Mouse (Mus musculus): ENCODE measurements around the gene Grm1.
"Not testable (repeated sequence)": the region's sequence is repeated elsewhere in the genome, so short reads cannot be mapped to it uniquely, and the experiment has no call there.

The Grm1 gene

GRCm38 (mm10) chr10:11081611-11082398, at the start of gene Grm1:
TSS of gene Grm1 (minus strand) at chr10:11082356.
- DNase-seq (ENCODE audit: low spot score): peak; percentile 20

GRCm38 (mm10) chr10:11121781-11122180, 39.6 kb upstream of the Grm1 start:
- DNase-seq (ENCODE audit: low spot score): no peak

- DNase-seq (ENCODE audit: low spot score): no peak
Measured at GRCm38 (mm10) chr10:11098475-11099044, 16.4 kb upstream of the Grm1 start.

- no peak for DNase-seq (ENCODE audit: low spot score)
Measured at GRCm38 (mm10) chr10:11086348-11086747, 4.2 kb upstream of the Grm1 start.

GRCm38 (mm10) chr10:11080725-11081610, 1.2 kb downstream of the Grm1 start:
- DNase-seq (ENCODE audit: low spot score): no peak

GRCm38 (mm10) chr10:11080013-11080724, 2.0 kb downstream of the Grm1 start:
- no peak for DNase-seq (ENCODE audit: low spot score)

- DNase-seq (ENCODE audit: low spot score): no peak
Measured at GRCm38 (mm10) chr10:11079506-11079905, 2.6 kb downstream of the Grm1 start.

- DNase-seq (ENCODE audit: low spot score): no peak
Measured at GRCm38 (mm10) chr10:11065136-11065535, 17.0 kb downstream of the Grm1 start.

- no peak for DNase-seq (ENCODE audit: low spot score)
Measured at GRCm38 (mm10) chr10:11061318-11062071, 20.7 kb downstream of the Grm1 start.

GRCm38 (mm10) chr10:11049361-11049760, 32.8 kb downstream of the Grm1 start:
- no peak for DNase-seq (ENCODE audit: low spot score)

GRCm38 (mm10) chr10:11045421-11045820, 36.7 kb downstream of the Grm1 start:
- not testable (repeated sequence) for DNase-seq (ENCODE audit: low spot score)

- no peak for DNase-seq (ENCODE audit: low spot score)
Measured at GRCm38 (mm10) chr10:11044455-11045106, 37.6 kb downstream of the Grm1 start.

- DNase-seq (ENCODE audit: low spot score): no peak
Measured at GRCm38 (mm10) chr10:11039323-11039722, 42.8 kb downstream of the Grm1 start.

- no peak for DNase-seq (ENCODE audit: low spot score)
Measured at GRCm38 (mm10) chr10:11032221-11032620, 49.9 kb downstream of the Grm1 start.

GRCm38 (mm10) chr10:11025764-11026518, 56.2 kb downstream of the Grm1 start:
- no peak for DNase-seq (ENCODE audit: low spot score)

- no peak for DNase-seq (ENCODE audit: low spot score)
Measured at GRCm38 (mm10) chr10:11018970-11019531, 63.1 kb downstream of the Grm1 start.

GRCm38 (mm10) chr10:11013653-11014052, 68.5 kb downstream of the Grm1 start:
- no peak for DNase-seq (ENCODE audit: low spot score)

- DNase-seq (ENCODE audit: low spot score): no peak
Measured at GRCm38 (mm10) chr10:10996766-10997165, 85.4 kb downstream of the Grm1 start.

GRCm38 (mm10) chr10:10991708-10992107, 90.4 kb downstream of the Grm1 start:
- DNase-seq (ENCODE audit: low spot score): no peak

GRCm38 (mm10) chr10:10971311-10971710, 110.8 kb downstream of the Grm1 start:
- DNase-seq (ENCODE audit: low spot score): no peak
